Mouse (Mus musculus) CD4-positive helper T cell, adult 2 months (primary cell): ENCODE results near the gene Bri3.
"Not testable (repeated sequence)": the region's sequence is repeated elsewhere in the genome, so short reads cannot be mapped to it uniquely, and the experiment has no call there.

ENCODE experiments used
- DNase-seq: peaks from one replicate; pipeline ENCODE4 v3.0.0-alpha.2; 2012; ENCODE audit warnings: low read depth, missing footprints, low spot score

Gene Bri3

GRCm38 (mm10) chr5:144357551-144357880 lies 113.3 kb downstream of the Bri3 start:
- DNase-seq = no peak

GRCm38 (mm10) chr5:144357881-144358591 lies 113.8 kb downstream of the Bri3 start, which contains the start of gene Baiap2l1:
Gene Baiap2l1 (minus strand): TSS chr5:144358112.
- peak; percentile 68 for DNase-seq

- DNase-seq = no peak
Measured at GRCm38 (mm10) chr5:144358592-144358917, 114.3 kb downstream of the Bri3 start.

- DNase-seq = no peak
Measured at GRCm38 (mm10) chr5:144359886-144360285, 115.6 kb downstream of the Bri3 start.

GRCm38 (mm10) chr5:144360346-144360745 lies 116.1 kb downstream of the Bri3 start:
- no peak for DNase-seq

GRCm38 (mm10) chr5:144364680-144365357 lies 120.6 kb downstream of the Bri3 start:
- DNase-seq = no peak

DNA sequence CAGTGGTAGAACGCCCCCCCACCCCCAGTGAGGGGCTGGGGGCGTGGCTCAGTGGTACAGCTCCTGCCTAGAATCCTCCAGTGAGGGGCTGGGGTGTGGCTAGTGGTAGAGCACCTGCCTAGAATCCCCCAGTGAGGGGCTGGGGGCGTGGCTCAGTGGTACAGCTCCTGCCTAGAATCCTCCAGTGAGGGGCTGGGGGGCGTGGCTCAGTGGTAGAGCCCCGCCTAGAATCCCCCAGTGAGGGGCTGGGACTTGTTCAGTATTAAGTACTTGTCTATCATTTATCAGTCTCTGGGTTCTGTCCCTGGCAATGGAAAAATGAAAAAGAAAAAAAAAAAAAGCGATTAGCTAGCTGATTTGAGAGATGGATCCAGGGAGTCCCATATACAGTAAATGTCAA lies 122.3 kb downstream of the Bri3 start:
- not testable (repeated sequence) for DNase-seq

- DNase-seq = no peak
Measured at GRCm38 (mm10) chr5:144368661-144369205, 124.5 kb downstream of the Bri3 start.

GRCm38 (mm10) chr5:144370986-144371385 lies 126.7 kb downstream of the Bri3 start:
- no peak for DNase-seq

DNA sequence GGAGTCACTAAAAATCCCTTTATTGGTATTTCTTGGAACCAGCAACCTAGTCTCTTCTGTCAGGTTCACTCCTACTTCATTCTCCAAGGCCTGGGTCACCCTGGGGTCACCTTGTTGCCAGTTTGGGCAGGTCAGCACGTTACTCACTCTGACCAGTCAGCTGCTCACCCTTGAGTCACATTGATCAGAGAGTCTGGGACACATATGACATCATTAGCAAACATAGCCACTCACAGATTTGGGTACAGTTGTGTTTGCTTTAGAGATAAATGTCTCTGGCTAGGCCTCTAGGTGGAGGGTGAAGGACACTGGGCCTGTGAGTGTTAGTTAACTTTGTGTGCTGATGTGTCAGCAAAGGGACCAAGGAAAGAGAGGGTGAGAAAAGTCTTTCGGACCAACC lies 127.9 kb downstream of the Bri3 start:
- DNase-seq = no peak

DNA sequence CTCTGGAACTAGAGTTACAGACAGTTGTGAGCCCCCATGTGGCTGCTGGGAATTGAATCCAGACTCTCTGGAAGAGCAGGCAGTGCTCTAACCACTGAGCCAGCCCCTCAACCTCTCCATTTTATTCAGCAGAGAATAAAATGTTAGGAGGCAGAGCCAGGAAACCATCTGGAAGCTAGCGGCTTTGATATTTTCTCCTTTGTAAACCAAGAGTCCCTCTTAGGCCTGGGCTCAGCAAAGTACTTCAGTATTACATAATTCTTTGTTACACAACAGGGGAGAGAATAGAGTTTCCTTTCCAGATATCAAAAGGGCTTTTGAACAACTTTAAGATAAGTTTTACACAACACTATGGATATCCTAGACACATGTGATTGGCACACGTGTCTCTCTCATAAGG lies 128.6 kb downstream of the Bri3 start:
- no peak for DNase-seq

GRCm38 (mm10) chr5:144379431-144379830 lies 135.2 kb downstream of the Bri3 start:
- DNase-seq = no peak

- DNase-seq = no peak
Measured at GRCm38 (mm10) chr5:144380689-144381088, 136.5 kb downstream of the Bri3 start.

- peak; percentile 8 for DNase-seq
Measured at GRCm38 (mm10) chr5:144381782-144382181, 137.5 kb downstream of the Bri3 start.

GRCm38 (mm10) chr5:144383936-144384335 lies 139.7 kb downstream of the Bri3 start:
- DNase-seq = no peak

- peak; percentile 8 for DNase-seq
Measured at GRCm38 (mm10) chr5:144387851-144388250, 143.6 kb downstream of the Bri3 start.

DNA sequence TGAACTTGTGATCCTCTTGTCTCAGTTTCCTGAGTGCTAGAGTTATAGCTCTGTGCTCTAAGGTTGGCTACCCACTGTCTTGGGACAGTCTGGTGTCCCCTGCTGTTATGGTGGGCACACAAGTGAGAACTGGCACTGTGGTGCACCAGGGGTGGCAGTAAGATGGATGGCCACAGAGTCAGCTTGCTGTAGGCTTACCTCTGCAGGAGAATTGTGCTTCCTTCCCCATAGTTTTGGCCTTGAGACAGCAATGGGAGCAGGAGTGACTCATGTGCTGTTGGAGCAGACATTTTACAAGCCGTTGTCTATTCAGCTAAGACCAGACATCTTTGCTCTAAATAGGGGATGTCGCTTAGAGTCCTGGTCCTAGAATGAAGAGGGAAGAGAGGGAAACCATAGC lies 149.9 kb downstream of the Bri3 start:
- DNase-seq = no peak

GRCm38 (mm10) chr5:144397566-144397965 lies 153.3 kb downstream of the Bri3 start:
- DNase-seq = no peak

DNA sequence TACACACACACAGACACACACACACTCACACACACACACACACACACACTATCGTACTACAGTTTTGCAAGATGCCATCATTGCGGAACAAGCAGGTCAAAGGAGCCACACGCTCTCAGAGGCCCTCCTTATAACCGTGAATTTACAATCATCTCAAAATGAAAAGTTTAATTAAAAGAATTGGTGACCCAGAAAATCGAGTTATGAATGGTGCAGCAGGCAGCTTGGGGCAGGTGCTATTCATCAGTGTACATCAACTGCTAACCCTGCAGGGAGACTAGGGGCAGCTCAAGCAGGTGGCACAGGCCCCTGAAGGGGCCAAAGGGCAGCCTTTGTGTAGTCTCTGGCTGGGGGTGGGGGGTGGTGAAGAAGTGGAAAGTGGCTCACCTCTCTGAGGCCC lies 156.6 kb downstream of the Bri3 start:
- no peak for DNase-seq

DNA sequence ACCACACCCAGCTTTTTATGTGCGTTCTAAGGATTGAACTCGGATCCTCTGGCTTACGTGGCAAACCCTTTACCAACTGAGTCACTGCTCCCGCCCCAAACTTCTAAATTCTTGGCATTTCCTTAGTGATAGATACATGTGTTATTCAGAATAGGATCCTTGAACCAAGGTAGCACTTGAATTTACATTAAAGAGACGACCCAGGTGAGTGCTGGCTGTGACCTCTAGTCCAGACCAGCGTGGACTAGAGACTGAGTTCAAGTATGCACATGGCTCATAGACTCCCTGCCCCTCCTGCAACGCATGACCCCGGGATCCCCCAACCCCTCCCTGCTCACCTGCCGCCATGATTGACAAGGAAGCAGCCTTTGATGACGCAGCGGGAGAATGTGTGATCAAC lies 162.0 kb downstream of the Bri3 start:
- no peak for DNase-seq

- DNase-seq = no peak
Measured at GRCm38 (mm10) chr5:144410666-144411065, 166.4 kb downstream of the Bri3 start.

DNA sequence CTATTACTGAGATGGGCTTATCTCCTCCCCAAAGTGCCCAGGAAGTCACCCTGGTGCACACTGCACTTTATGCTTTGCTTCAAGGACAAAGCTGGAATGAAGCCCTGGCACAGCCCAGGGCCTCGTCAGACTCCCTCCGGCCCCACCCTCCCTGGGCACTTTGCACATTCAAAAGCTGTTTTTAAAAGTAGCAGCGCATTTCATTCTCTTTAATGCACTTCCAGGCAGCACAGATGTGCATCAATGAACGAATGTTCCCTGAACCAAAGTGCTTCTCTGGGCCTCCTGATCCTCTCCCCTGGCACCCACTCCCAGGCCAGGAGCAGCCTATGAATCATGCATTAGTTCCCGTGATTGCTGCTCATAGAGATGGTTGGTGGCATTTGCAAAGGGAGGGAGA lies 167.5 kb downstream of the Bri3 start:
- no peak for DNase-seq

GRCm38 (mm10) chr5:144412781-144413180 lies 168.5 kb downstream of the Bri3 start:
- DNase-seq = no peak
